Mouse (Mus musculus): ENCODE results near the gene Plcd3. TPM values are rescaled to one million over a fixed set of nuclear protein-coding genes. Genes with fewer than 3 reads are reported as not detected.

The Plcd3 gene
- total and polyA plus RNA-seq, 3 experiments, result 7.1 to 24.3 (median 11.3) TPM

GRCm38 (mm10) chr11:103020713-103021335, 80.6 kb downstream of the Plcd3 start:
- Histone ChIP-seq H3K9me3 (replicated peaks; ENCODE audit: low read length) (no peaks in the 10 kb centered on the region), H3K9ac (ENCODE audit: insufficient read depth, low read depth) (no peak overlapping the region), H3K4me1 (ENCODE audit: control insufficient read depth in 1 of 2, insufficient read depth in 2 of 2) (peaks cover under 1 to 9% of the 10 kb centered on the region in 2 experiments; a peak in 3 of 4 replicates), H3K27ac (ENCODE audit: insufficient read depth, low read depth) (no peak overlapping the region), H3K27me3 (replicated peaks) (no peaks in the 10 kb centered on the region), H3K36me3 (replicated peaks in 1 of 2; ENCODE audit: control insufficient read depth in 1 of 2, insufficient read depth in 1 of 2, low read length in 1 of 2) (peaks cover 44 to 67% of the 10 kb centered on the region in 2 experiments), H3K4me2 (ENCODE audit: insufficient read depth, low read depth, poor library complexity, severe bottlenecking) (no peak overlapping the region), H3K4me3 (replicated peaks in 1 of 3; ENCODE audit: low read depth in 2 of 3, low read length in 2 of 3, poor library complexity in 1 of 3) (no peak overlapping the region), H3K79me2 (replicated peaks; ENCODE audit: control insufficient read depth, extremely low read depth, insufficient read depth, poor library complexity, severe bottlenecking) (peaks cover 10% of the 10 kb centered on the region)
- no peak for DNase-seq (ENCODE audit: extremely low read depth)
- in situ Hi-C loops (cut with MboI; ENCODE audit: low pct_ligation_motif_present, low pct_unique_long_range_greater_than_20kb, low sequenced_read_pairs) (no loop called here), dilution Hi-C loops (cut with MboI; ENCODE audit: extremely low pct_ligation_motif_present, extremely low pct_unique_long_range_greater_than_20kb, low sequenced_read_pairs) (no loop called here)
- TF ChIP-seq CTCF (conservative IDR thresholded peaks at IDR 0.05 in 1 of 2, IDR thresholded peaks at IDR 0.05 in 1 of 2; ENCODE audit: low read depth in 2 of 2, low read length in 2 of 2) (peak in 1 of 2 experiments; percentile 38; a peak in 2 of 4 replicates), ZKSCAN1 (IDR thresholded peaks at IDR 0.05; ENCODE audit: borderline replicate concordance, low read depth, low read length) (no peak)

Other genes with a start within 250 kb of the Plcd3 start
- gene Eftud2, start 220.7 kb downstream of the Plcd3 start, total RNA-seq (2012; rRNA removed), result 216 and 259 TPM in 2 replicates
- gene Eftud2, start 220.7 kb downstream of the Plcd3 start, total RNA-seq (2014; rRNA removed), result 117 and 135 TPM in 2 replicates
- gene Eftud2, start 220.7 kb downstream of the Plcd3 start, polyA plus RNA-seq (2012; ENCODE audit: insufficient read length, low read depth), result 403 and 410 TPM in 2 replicates
- 0.38 and 0.42 TPM in 2 replicates for gene Ccdc103, start 220.5 kb downstream of the Plcd3 start, total RNA-seq (2012; rRNA removed)
- 0.24 and 0.58 TPM in 2 replicates for gene Ccdc103, start 220.5 kb downstream of the Plcd3 start, total RNA-seq (2014; rRNA removed)
- 0.20 TPM in 1 of 2 replicates, not detected in the other for gene Ccdc103, start 220.5 kb downstream of the Plcd3 start, polyA plus RNA-seq (2012; ENCODE audit: insufficient read length, low read depth)
- not detected in 2 replicates for gene Fam187a, start 216.5 kb downstream of the Plcd3 start, total RNA-seq (2012; rRNA removed)
- not detected in 2 replicates for gene Fam187a, start 216.5 kb downstream of the Plcd3 start, total RNA-seq (2014; rRNA removed)
- not detected in 2 replicates for gene Fam187a, start 216.5 kb downstream of the Plcd3 start, polyA plus RNA-seq (2012; ENCODE audit: insufficient read length, low read depth)
- not detected in 2 replicates for gene Gfap, start 200.7 kb downstream of the Plcd3 start, total RNA-seq (2012; rRNA removed)
- gene Gfap, start 200.7 kb downstream of the Plcd3 start, total RNA-seq (2014; rRNA removed), result not detected in 2 replicates
- not detected in 2 replicates for gene Gfap, start 200.7 kb downstream of the Plcd3 start, polyA plus RNA-seq (2012; ENCODE audit: insufficient read length, low read depth)
- 50.1 and 54.4 TPM in 2 replicates for gene Kif18b, start 176.5 kb downstream of the Plcd3 start, total RNA-seq (2012; rRNA removed)
- 30.5 and 32.6 TPM in 2 replicates for gene Kif18b, start 176.5 kb downstream of the Plcd3 start, total RNA-seq (2014; rRNA removed)
- gene Kif18b, start 176.5 kb downstream of the Plcd3 start, polyA plus RNA-seq (2012; ENCODE audit: insufficient read length, low read depth), result 47.6 and 54.0 TPM in 2 replicates
- gene C1ql1, start 155.0 kb downstream of the Plcd3 start, total RNA-seq (2012; rRNA removed), result not detected in 2 replicates
- not detected in 2 replicates for gene C1ql1, start 155.0 kb downstream of the Plcd3 start, total RNA-seq (2014; rRNA removed)
- not detected in 2 replicates for gene C1ql1, start 155.0 kb downstream of the Plcd3 start, polyA plus RNA-seq (2012; ENCODE audit: insufficient read length, low read depth)
- gene Nmt1, start 73.5 kb downstream of the Plcd3 start, total RNA-seq (2012; rRNA removed), result 84.5 and 93.2 TPM in 2 replicates
- 108 and 115 TPM in 2 replicates for gene Nmt1, start 73.5 kb downstream of the Plcd3 start, total RNA-seq (2014; rRNA removed)
- gene Nmt1, start 73.5 kb downstream of the Plcd3 start, polyA plus RNA-seq (2012; ENCODE audit: insufficient read length, low read depth), result 205 and 208 TPM in 2 replicates
- gene Dcakd, start 73.3 kb downstream of the Plcd3 start, total RNA-seq (2012; rRNA removed), result 22.4 and 24.0 TPM in 2 replicates
- 7.8 and 8.8 TPM in 2 replicates for gene Dcakd, start 73.3 kb downstream of the Plcd3 start, total RNA-seq (2014; rRNA removed)
- 74.1 and 89.0 TPM in 2 replicates for gene Dcakd, start 73.3 kb downstream of the Plcd3 start, polyA plus RNA-seq (2012; ENCODE audit: insufficient read length, low read depth)
- 60.9 and 62.6 TPM in 2 replicates for gene Acbd4, start within 50 bp of the Plcd3 start, total RNA-seq (2012; rRNA removed)
- gene Acbd4, start within 50 bp of the Plcd3 start, total RNA-seq (2014; rRNA removed), result 50.2 and 51.4 TPM in 2 replicates
- gene Acbd4, start within 50 bp of the Plcd3 start, polyA plus RNA-seq (2012; ENCODE audit: insufficient read length, low read depth), result 68.4 and 75.1 TPM in 2 replicates
- 25.9 and 38.9 TPM in 2 replicates for gene Hexim1, start 14.6 kb upstream of the Plcd3 start, total RNA-seq (2012; rRNA removed)
- gene Hexim1, start 14.6 kb upstream of the Plcd3 start, total RNA-seq (2014; rRNA removed), result 16.4 and 20.2 TPM in 2 replicates
- 50.4 and 51.8 TPM in 2 replicates for gene Hexim1, start 14.6 kb upstream of the Plcd3 start, polyA plus RNA-seq (2012; ENCODE audit: insufficient read length, low read depth)
- gene Hexim2, start 30.8 kb upstream of the Plcd3 start, total RNA-seq (2012; rRNA removed), result 31.4 and 33.3 TPM in 2 replicates
- 28.8 and 33.0 TPM in 2 replicates for gene Hexim2, start 30.8 kb upstream of the Plcd3 start, total RNA-seq (2014; rRNA removed)
- gene Hexim2, start 30.8 kb upstream of the Plcd3 start, polyA plus RNA-seq (2012; ENCODE audit: insufficient read length, low read depth), result 27.0 and 31.6 TPM in 2 replicates
- 35.0 and 36.5 TPM in 2 replicates for gene Fmnl1, start 69.4 kb upstream of the Plcd3 start, total RNA-seq (2012; rRNA removed)
- gene Fmnl1, start 69.4 kb upstream of the Plcd3 start, total RNA-seq (2014; rRNA removed), result 5.6 and 6.9 TPM in 2 replicates
- gene Fmnl1, start 69.4 kb upstream of the Plcd3 start, polyA plus RNA-seq (2012; ENCODE audit: insufficient read length, low read depth), result 104 and 118 TPM in 2 replicates
- gene 1700023F06Rik, start 106.9 kb upstream of the Plcd3 start, total RNA-seq (2012; rRNA removed), result not detected in 2 replicates
- not detected in 2 replicates for gene 1700023F06Rik, start 106.9 kb upstream of the Plcd3 start, total RNA-seq (2014; rRNA removed)
- gene 1700023F06Rik, start 106.9 kb upstream of the Plcd3 start, polyA plus RNA-seq (2012; ENCODE audit: insufficient read length, low read depth), result not detected in 2 replicates
- gene Spata32, start 116.8 kb upstream of the Plcd3 start, total RNA-seq (2012; rRNA removed), result not detected in 2 replicates
- gene Spata32, start 116.8 kb upstream of the Plcd3 start, total RNA-seq (2014; rRNA removed), result not detected in 2 replicates
- not detected in 2 replicates for gene Spata32, start 116.8 kb upstream of the Plcd3 start, polyA plus RNA-seq (2012; ENCODE audit: insufficient read length, low read depth)
- 9.9 TPM in 2 replicates for gene Map3k14, start 165.8 kb upstream of the Plcd3 start, total RNA-seq (2012; rRNA removed)
- 4.2 and 4.5 TPM in 2 replicates for gene Map3k14, start 165.8 kb upstream of the Plcd3 start, total RNA-seq (2014; rRNA removed)
- 9.0 and 11.2 TPM in 2 replicates for gene Map3k14, start 165.8 kb upstream of the Plcd3 start, polyA plus RNA-seq (2012; ENCODE audit: insufficient read length, low read depth)

All from CH12.LX (cell line).